15 mouse cellular contexts compared by ENCODE assay signal in genomic region chr3:37767147-37768015, GRCm38 (mm10). TPM values are rescaled to one million over a fixed set of nuclear protein-coding genes. Genes with fewer than 3 reads are reported as not detected.
DNase-seq lines count a peak whose midpoint lies in the region; ATAC-seq lines count a peak whose summit lies in the region.
"Had no signal": no experiment of that assay in that cellular context is flagged by ENCODE, and none has a peak within 500 bp of the region (broad histone marks: within the 10 kb centered on the region; RNA-seq: fewer than 3 reads in every experiment).

No protein-coding gene starts in this region.

- no peaks in the 10 kb centered on the region for H3K9me3 ChIP-seq in hindbrain, embryonic 14.5 days (ENCODE audit: control insufficient read depth, low read length)
- no peaks in the 10 kb centered on the region for H3K9me3 ChIP-seq in hindbrain, embryonic 10.5 days
- H3K9me3 ChIP-seq in lung, embryonic 16.5 days (ENCODE audit: control insufficient read depth, low read length) = no peaks in the 10 kb centered on the region
- no peaks in the 10 kb centered on the region for H3K9me3 ChIP-seq in stomach, embryonic 15.5 days
- H3K9me3 ChIP-seq: liver, embryonic 12.5 days had no signal

- no peak for DNase-seq in hindbrain, embryonic 14.5 days (ENCODE audit: low spot score)
- no peak for DNase-seq in hindbrain, embryonic 10.5 days (ENCODE audit: low spot score)
- no peak for DNase-seq in lung, postnatal 25 days (ENCODE audit: low spot score)
- peak; percentile 64 for DNase-seq in induced T-regulatory cell, adult 2 months (ENCODE audit: low read depth)
- DNase-seq in left cerebral cortex, postnatal 14 days (ENCODE audit: low spot score in 2 of 2) = no peak
- DNase-seq in layer of hippocampus, adult 18-20 months (ENCODE audit: low spot score in 2 of 2) = no peak
- DNase-seq: adrenal gland, postnatal 36 days; B cell, adult 2 months; cerebellum, postnatal 36 days; thymus, adult 2 months had no signal

- WGBS in hindbrain, embryonic 14.5 days = 71% methylated on average over 12 of the region's 12 CpGs
- WGBS in hindbrain, embryonic 10.5 days = 70% methylated on average over 12 of the region's 12 CpGs
- 27% methylated on average over 12 of the region's 12 CpGs for WGBS in lung, embryonic 16.5 days
- 32% methylated on average over 12 of the region's 12 CpGs for WGBS in stomach, embryonic 15.5 days

- H3K4me2 ChIP-seq in hindbrain, embryonic 14.5 days (replicated peaks) = no peak overlapping the region
- no peak overlapping the region for H3K4me2 ChIP-seq in lung, embryonic 16.5 days (ENCODE audit: low read depth, low read length)
- no peak overlapping the region for H3K4me2 ChIP-seq in stomach, embryonic 15.5 days
- H3K4me2 ChIP-seq: heart, embryonic 11.5 days; liver, embryonic 12.5 days had no signal

- ATAC-seq in hindbrain, embryonic 14.5 days (ENCODE audit: low FRiP score) = no peak
- no peak for ATAC-seq in lung, embryonic 16.5 days (ENCODE audit: low read depth)
- ATAC-seq in stomach, embryonic 15.5 days (ENCODE audit: insufficient read depth, low FRiP score, low read depth) = no peak
- ATAC-seq: forebrain, embryonic 14.5 days; liver, embryonic 12.5 days had no signal

- H3K4me1 ChIP-seq in hindbrain, embryonic 14.5 days (replicated peaks; ENCODE audit: control insufficient read depth, insufficient read depth, low read length) = peaks cover 31% of the 10 kb centered on the region
- peaks cover 32% of the 10 kb centered on the region for H3K4me1 ChIP-seq in hindbrain, embryonic 10.5 days (replicated peaks)
- H3K4me1 ChIP-seq in lung, embryonic 16.5 days (replicated peaks; ENCODE audit: control insufficient read depth, insufficient read depth, low read length) = peaks cover 28% of the 10 kb centered on the region
- H3K4me1 ChIP-seq in stomach, embryonic 15.5 days = peaks cover 30% of the 10 kb centered on the region

- H3K36me3 ChIP-seq in hindbrain, embryonic 14.5 days (replicated peaks; ENCODE audit: control insufficient read depth, insufficient read depth) = no peaks in the 10 kb centered on the region
- H3K36me3 ChIP-seq in hindbrain, embryonic 10.5 days = no peaks in the 10 kb centered on the region
- no peaks in the 10 kb centered on the region for H3K36me3 ChIP-seq in lung, embryonic 16.5 days (ENCODE audit: control insufficient read depth, insufficient read depth, low read length)
- H3K36me3 ChIP-seq in stomach, embryonic 15.5 days = no peaks in the 10 kb centered on the region
- H3K36me3 ChIP-seq: liver, embryonic 12.5 days had no signal

- no peaks in the 10 kb centered on the region for H3K27me3 ChIP-seq in hindbrain, embryonic 14.5 days (ENCODE audit: control insufficient read depth, insufficient read depth, low read length)
- H3K27me3 ChIP-seq in hindbrain, embryonic 10.5 days (ENCODE audit: insufficient read depth, poor library complexity, severe bottlenecking) = no peaks in the 10 kb centered on the region
- H3K27me3 ChIP-seq in lung, embryonic 16.5 days (ENCODE audit: control insufficient read depth, insufficient read depth, low read depth, low read length) = no peaks in the 10 kb centered on the region
- no peaks in the 10 kb centered on the region for H3K27me3 ChIP-seq in stomach, embryonic 15.5 days (replicated peaks)
- H3K27me3 ChIP-seq: liver, embryonic 12.5 days had no signal

- H3K4me3 ChIP-seq in hindbrain, embryonic 14.5 days (replicated peaks; ENCODE audit: low read length) = no peak overlapping the region
- H3K4me3 ChIP-seq in hindbrain, embryonic 10.5 days = no peak overlapping the region
- no peak overlapping the region for H3K4me3 ChIP-seq in lung, embryonic 16.5 days (ENCODE audit: low read length)
- H3K4me3 ChIP-seq in stomach, embryonic 15.5 days (replicated peaks) = no peak overlapping the region
- H3K4me3 ChIP-seq: liver, embryonic 12.5 days had no signal

- H3K27ac ChIP-seq in hindbrain, embryonic 14.5 days = peak overlapping the region; percentile 81; the same call in 1 of the 2 replicates
- no peak overlapping the region; the same call in 1 of the 2 replicates for H3K27ac ChIP-seq in hindbrain, embryonic 10.5 days
- H3K27ac ChIP-seq in lung, embryonic 16.5 days (ENCODE audit: low read length) = peak overlapping the region; percentile 56
- H3K27ac ChIP-seq in stomach, embryonic 15.5 days = peak overlapping the region; percentile 80
- H3K27ac ChIP-seq: liver, embryonic 12.5 days had no signal

- intact Hi-C loops in left cerebral cortex, postnatal 14 days (cut with DNase I) = no loop called here

- no peak overlapping the region for H3K9ac ChIP-seq in hindbrain, embryonic 14.5 days
- no peak overlapping the region for H3K9ac ChIP-seq in lung, embryonic 16.5 days (ENCODE audit: low read length)
- no peak overlapping the region for H3K9ac ChIP-seq in stomach, embryonic 15.5 days
- H3K9ac ChIP-seq: liver, embryonic 12.5 days had no signal

RNA-seq across cellular contexts. Expression of gene Gm5148, which starts 43.1 kb away (rescaled TPM):
- polyA plus RNA-seq in hindbrain, embryonic 14.5 days (2014; fragmentation: Nextera tagmentation; extraction: Ambion mirVana) = 13.3 and 17.0 TPM in 2 replicates
- polyA plus RNA-seq in hindbrain, embryonic 10.5 days (2016; fragmentation: Nextera tagmentation; extraction: Ambion mirVana) = 3.2 and 3.4 TPM in 2 replicates
- 6.0 and 8.0 TPM in 2 replicates for polyA plus RNA-seq in lung, embryonic 16.5 days (2015; fragmentation: Nextera tagmentation; extraction: Ambion mirVana)
- 5.9 and 6.0 TPM in 2 replicates for polyA plus RNA-seq in stomach, embryonic 15.5 days (2015; fragmentation: Nextera tagmentation; extraction: Ambion mirVana)
- 1 to 10 TPM; 2.1 to 2.6 TPM for total RNA-seq in left cerebral cortex, postnatal 14 days (2021)
- 1 to 10 TPM; 3.9 to 4.8 TPM for total RNA-seq in layer of hippocampus, adult 18-20 months (2021)
